Mouse (Mus musculus) brain, embryonic 14.5 days (tissue): ENCODE results near the gene Bri3.

Experiments
- CTCF ChIP-seq: fragments of 200-500 bp; IDR thresholded peaks from 2 replicates; pipeline ENCODE4 v1.5.1; 2012; ENCODE audit warnings: inconsistent platforms, mild to moderate bottlenecking, moderate library complexity, borderline replicate concordance; ENCODE audit not compliant: insufficient read depth, insufficient read length; ENCODE audit errors: extremely low read depth
- POLR2A ChIP-seq: fragments of 200-500 bp; IDR thresholded peaks from 2 replicates; pipeline ENCODE4 v1.6.1; 2012; ENCODE audit warnings: mild to moderate bottlenecking, inconsistent platforms, borderline replicate concordance; ENCODE audit not compliant: poor library complexity, insufficient read depth, insufficient read length, severe bottlenecking; ENCODE audit errors: extremely low read depth

- no peak for TF ChIP-seq CTCF
- no peak for TF ChIP-seq POLR2A
These were observed 100.4 kb downstream of the Bri3 start for GRCm38 (mm10) chr5:144344592-144344991.
